Comparison of ENCODE assay signal across 10 mouse cellular contexts in the genomic region with DNA sequence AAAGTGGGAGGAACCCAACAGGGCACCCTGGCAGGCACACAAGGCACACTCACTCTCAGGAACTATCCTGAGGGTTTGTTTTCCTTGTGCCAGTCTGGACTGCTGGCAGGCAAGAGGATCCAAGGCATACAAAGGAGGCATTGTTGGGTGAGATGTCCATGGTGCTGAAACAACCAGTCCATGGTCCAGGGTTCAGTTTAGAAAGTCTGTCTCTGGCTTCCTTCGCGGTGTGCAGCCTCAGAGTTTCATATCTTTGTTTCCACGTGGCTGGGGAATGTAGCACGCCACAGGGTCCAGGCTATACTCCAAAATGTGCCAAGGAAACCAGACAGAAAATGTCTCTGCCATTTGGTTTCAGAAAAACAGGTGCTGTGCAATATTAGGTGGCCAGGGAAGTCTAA.
DNase-seq lines count a peak whose midpoint lies in the region; ATAC-seq and TF ChIP-seq lines count a peak whose summit lies in the region.
"Had no signal": no experiment of that assay in that cellular context is flagged by ENCODE, and none has a peak within 500 bp of the region (broad histone marks: within the 10 kb centered on the region; RNA-seq: fewer than 3 reads in every experiment).

No protein-coding gene starts in this region.

- no peaks in the 10 kb centered on the region for H3K27me3 ChIP-seq in neural tube, embryonic 15.5 days (replicated peaks)
- no peaks in the 10 kb centered on the region for H3K27me3 ChIP-seq in midbrain, embryonic 16.5 days (ENCODE audit: control insufficient read depth, insufficient read depth, low read depth, low read length)

- intact Hi-C loops in heart, postnatal 10 days (cut with DNase I) = no loop called here
- intact Hi-C loops in heart, postnatal 25 days (cut with DNase I) = no loop called here
- intact Hi-C loops in left cerebral cortex, adult 2 months (cut with DNase I) = no loop called here

- no peaks in the 10 kb centered on the region for H3K9me3 ChIP-seq in neural tube, embryonic 15.5 days (replicated peaks)
- no peaks in the 10 kb centered on the region for H3K9me3 ChIP-seq in midbrain, embryonic 16.5 days (replicated peaks; ENCODE audit: control insufficient read depth, low read length, poor library complexity, severe bottlenecking)

- no peak overlapping the region for H3K9ac ChIP-seq in neural tube, embryonic 15.5 days (replicated peaks)
- H3K9ac ChIP-seq in midbrain, embryonic 16.5 days (ENCODE audit: low read depth, low read length) = no peak overlapping the region

- H3K4me1 ChIP-seq in neural tube, embryonic 15.5 days = peaks cover 13% of the 10 kb centered on the region; the same call in 1 of the 2 replicates
- peaks cover 2% of the 10 kb centered on the region; the same call in 1 of the 2 replicates for H3K4me1 ChIP-seq in midbrain, embryonic 16.5 days (ENCODE audit: control insufficient read depth, insufficient read depth, low read length)

- no peak overlapping the region for H3K4me3 ChIP-seq in neural tube, embryonic 15.5 days (replicated peaks)
- no peak overlapping the region for H3K4me3 ChIP-seq in left cerebral cortex, adult 2 months
- no peak overlapping the region for H3K4me3 ChIP-seq in midbrain, embryonic 16.5 days (ENCODE audit: low read depth, low read length)

- H3K4me2 ChIP-seq in neural tube, embryonic 15.5 days = no peak overlapping the region
- H3K4me2 ChIP-seq in midbrain, embryonic 16.5 days (ENCODE audit: low read length) = no peak overlapping the region

- H3K36me3 ChIP-seq in neural tube, embryonic 15.5 days = no peaks in the 10 kb centered on the region
- H3K36me3 ChIP-seq in midbrain, embryonic 16.5 days (ENCODE audit: control insufficient read depth, insufficient read depth, low read length) = no peaks in the 10 kb centered on the region

- WGBS in neural tube, embryonic 15.5 days = 72% methylated on average over 4 of the region's 4 CpGs
- WGBS in midbrain, embryonic 16.5 days = 66% methylated on average over 4 of the region's 4 CpGs

- no peak for TF ChIP-seq CTCF in left cerebral cortex, adult 2 months (IDR thresholded peaks at IDR 0.05)

- no peak overlapping the region for H3K27ac ChIP-seq in neural tube, embryonic 15.5 days (replicated peaks)
- no peak overlapping the region for H3K27ac ChIP-seq in left cerebral cortex, adult 2 months
- no peak overlapping the region for H3K27ac ChIP-seq in midbrain, embryonic 16.5 days (ENCODE audit: low read length)

- ATAC-seq in neural tube, embryonic 15.5 days (ENCODE audit: low FRiP score) = no peak
- ATAC-seq in midbrain, embryonic 16.5 days = no peak

- DNase-seq in heart, postnatal 10 days = peak; percentile 1 to 3
- no peak for DNase-seq in heart, postnatal 25 days (ENCODE audit: low spot score)
- DNase-seq in neural tube, embryonic 10.5 days (ENCODE audit: extremely low spot score, low spot score) = peak; percentile 20
- peak; percentile 55 for DNase-seq in embryo, embryonic 11 days
- DNase-seq in retina, postnatal 1 day = peak; percentile 50
- no peak for DNase-seq in left cerebral cortex, adult 2 months (ENCODE audit: extremely low spot score in 1 of 2, low spot score in 2 of 2)
- DNase-seq: heart, postnatal 14 days; right cerebral cortex, postnatal 14 days had no signal

Comparison
In these comparisons a context has a peak if more than half of its experiments do, and no peak if none do; other contexts are left out.
1. DNase-seq: peak in heart, postnatal 10 days (2 of 2), neural tube, embryonic 10.5 days (single experiment), embryo, embryonic 11 days (single experiment) and retina, postnatal 1 day (single experiment); none in heart, postnatal 25 days (single experiment) and left cerebral cortex, adult 2 months (0 of 2).